Mouse (Mus musculus) layer of hippocampus, postnatal 25 days (tissue): ENCODE data around the gene Gm3002. TPM values are rescaled to one million over a fixed set of nuclear protein-coding genes. Genes with fewer than 3 reads are reported as not detected.
"Not testable (repeated sequence)": the region's sequence is repeated elsewhere in the genome, so short reads cannot be mapped to it uniquely, and the experiment has no call there.

Experiments used
- DNase-seq, 2 experiments: peaks; one replicate each; pipeline ENCODE4 v3.0.0; 2022; ENCODE audit warnings: mixed read lengths in 2 of 2, low spot score in 1 of 2; ENCODE audit errors: extremely low spot score in 1 of 2
- total RNA-seq, 2 experiments: library from RNA; stranded (reverse); gene quantifications; 2 replicates each; pipeline ENCODE4 v1.2.3; 2021

Gm3002 gene
- total RNA-seq: 1 to 10 TPM in 1 of 2 experiments, under 1 TPM in 1; 0.94 to 1.6 TPM

GRCm38 (mm10) chr14:3809774-3810173 is at the start of gene Gm3002:
TSS of gene Gm3002 (plus strand) at chr14:3810074.
- not testable (repeated sequence) for DNase-seq

GRCm38 (mm10) chr14:3845945-3846344 is 36.1 kb downstream of the Gm3002 start, which contains the start of gene Gm3033:
TSS of gene Gm3033 (plus strand) at chr14:3846245.
- DNase-seq: not testable (repeated sequence)

GRCm38 (mm10) chr14:3883872-3884271 is 74.0 kb downstream of the Gm3002 start, which contains the start of gene Gm2916:
TSS of gene Gm2916 (plus strand) at chr14:3884172.
- DNase-seq: not testable (repeated sequence)

GRCm38 (mm10) chr14:3931456-3931855 is 121.6 kb downstream of the Gm3002 start, which contains the start of gene Gm3029:
TSS of gene Gm3029 (plus strand) at chr14:3931756.
- not testable (repeated sequence) for DNase-seq

GRCm38 (mm10) chr14:3963247-3963646 is 153.4 kb downstream of the Gm3002 start, which contains the start of gene Gm3095:
TSS of gene Gm3095 (plus strand) at chr14:3963547.
- not testable (repeated sequence) for DNase-seq

GRCm38 (mm10) chr14:3998094-3998493 is 188.2 kb downstream of the Gm3002 start, which contains the start of gene Gm3099:
TSS of gene Gm3099 (plus strand) at chr14:3998394.
- DNase-seq: not testable (repeated sequence)

Other genes starting within 250 kb of the Gm3002 start
- not detected for gene Gm3012, start 175.6 kb upstream of the Gm3002 start, total RNA-seq
- 1 to 10 TPM; 2.9 to 3.0 TPM for gene Gm3020, start 158.0 kb upstream of the Gm3002 start, total RNA-seq
- not detected for gene Gm3043, start 121.3 kb upstream of the Gm3002 start, total RNA-seq
- gene Gm3033, start 36.2 kb downstream of the Gm3002 start, total RNA-seq: not detected
- under 1 TPM in 1 of 2 experiments, not detected in 1; 0.21 TPM for gene Gm2916, start 74.1 kb downstream of the Gm3002 start, total RNA-seq
- not detected for gene Gm3029, start 121.7 kb downstream of the Gm3002 start, total RNA-seq
- under 1 TPM in 1 of 2 experiments, not detected in 1; 0.38 TPM for gene Gm3095, start 153.5 kb downstream of the Gm3002 start, total RNA-seq
- gene Gm3099, start 188.3 kb downstream of the Gm3002 start, total RNA-seq: not detected
- 1 to 10 TPM; 3.3 to 4.1 TPM for gene Gm5796, start 213.9 kb downstream of the Gm3002 start, total RNA-seq